Mouse (Mus musculus) heart, embryonic 14.5 days (tissue): Measurements from ENCODE around the gene 1700003H04Rik. TPM values are rescaled to one million over a fixed set of nuclear protein-coding genes. Genes with fewer than 3 reads are reported as not detected.

ENCODE experiments used
- ATAC-seq: fragments of 200-750 bp; cut with Nextera tagmentation; 2 replicates; pipeline ENCODE4 v1.8.0; 2017; ENCODE audit warnings: low read depth, moderate TSS enrichment; ENCODE audit not compliant: insufficient number of reproducible peaks, insufficient read depth, low FRiP score
- H3K27ac ChIP-seq, 2 experiments: fragments of 200-500 bp in 1 of 2; fragments of 300-500 bp in 1 of 2; sonication (generic) in 1 of 2; replicated peaks in 1 of 2; 2 replicates each; pipeline ENCODE4 v1.5.1; 2012 to 2014; ENCODE audit warnings: low read depth in 2 of 2, low read length in 2 of 2, control low read depth in 1 of 2, mild to moderate bottlenecking in 1 of 2, mixed read lengths in 1 of 2; ENCODE audit not compliant: control insufficient read depth in 1 of 2, insufficient read depth in 1 of 2
- H3K27me3 ChIP-seq: fragments of 300-500 bp; sonication (generic); 2 replicates; pipeline ENCODE4 v1.6.1; 2014; ENCODE audit warnings: mild to moderate bottlenecking, low read length, control low read depth; ENCODE audit not compliant: control insufficient read depth, insufficient read depth
- H3K36me3 ChIP-seq: fragments of 300-500 bp; sonication (generic); 2 replicates; pipeline ENCODE4 v1.6.1; 2014; ENCODE audit warnings: mild to moderate bottlenecking, control low read depth, low read length, mixed read lengths; ENCODE audit not compliant: control insufficient read depth, insufficient read depth
- H3K4me1 ChIP-seq, 2 experiments: fragments of 200-500 bp in 1 of 2; fragments of 300-500 bp in 1 of 2; sonication (generic) in 1 of 2; 2 replicates each; pipeline ENCODE4 v1.6.1; 2012 to 2014; ENCODE audit warnings: low read length in 2 of 2, control low read depth in 1 of 2, mixed read lengths in 1 of 2; ENCODE audit not compliant: control insufficient read depth in 2 of 2, insufficient read depth in 2 of 2
- H3K4me2 ChIP-seq: fragments of 300-500 bp; sonication (generic); 2 replicates; pipeline ENCODE4 v1.6.1; 2014; ENCODE audit warnings: mild to moderate bottlenecking, low read length
- H3K4me3 ChIP-seq, 2 experiments: fragments of 200-500 bp in 1 of 2; fragments of 300-500 bp in 1 of 2; sonication (generic) in 1 of 2; 2 replicates each; pipeline ENCODE4 v1.5.1; 2012 to 2014; ENCODE audit warnings: low read length in 2 of 2, mild to moderate bottlenecking in 2 of 2, control low read depth in 1 of 2, low read depth in 1 of 2, moderate library complexity in 1 of 2; ENCODE audit not compliant: control insufficient read depth in 1 of 2, insufficient read depth in 1 of 2
- H3K9ac ChIP-seq: fragments of 300-500 bp; sonication (generic); 2 replicates; pipeline ENCODE4 v1.6.1; 2014; ENCODE audit warnings: mild to moderate bottlenecking, low read length
- H3K9me3 ChIP-seq: fragments of 300-500 bp; sonication (generic); 2 replicates; pipeline ENCODE4 v1.6.1; 2016; ENCODE audit warnings: low read length, control low read depth; ENCODE audit not compliant: control insufficient read depth
- WGBS: fragments of 180-500 bp; shearing (Covaris S2); extraction: QIAGEN DNeasy Blood & Tissue Kit; methylation state at CpG from one replicate; pipeline ENCODE4 v1.1.7; 2014; 5-methylcytosine and 5-hydroxymethylcytosine counted together
- polyA plus RNA-seq: library from polyadenylated mRNA; unstranded; fragments of >200 nt; fragmentation: Nextera tagmentation; extraction: Ambion mirVana; gene quantifications from 2 replicates; pipeline ENCODE4 v1.2.1, GENCODE M21; 2014

Gene 1700003H04Rik
- not detected in 2 replicates for polyA plus RNA-seq

DNA sequence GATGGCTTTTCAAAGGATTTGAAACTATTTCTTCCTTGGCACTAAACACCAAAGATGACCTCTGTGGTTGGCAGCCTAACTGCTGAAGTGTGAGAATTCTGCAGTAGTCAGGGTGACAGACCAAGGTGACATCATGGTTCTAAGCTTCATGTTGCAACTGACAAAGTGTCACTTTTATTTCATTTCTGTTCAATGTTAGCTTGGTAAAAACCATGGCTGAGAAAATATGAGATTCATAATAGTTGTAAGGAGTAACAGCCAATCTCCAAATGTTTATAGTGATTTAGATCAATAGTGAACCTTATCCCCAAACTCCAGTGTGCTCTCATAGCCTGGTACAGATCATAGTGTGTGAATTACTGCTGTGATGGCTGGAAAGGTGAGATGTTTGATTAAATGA, at the start of gene 1700003H04Rik:
TSS of gene 1700003H04Rik (minus strand) at position 101 of the 400 bp plus-strand sequence.
- H3K4me1 ChIP-seq, result no peaks in the 10 kb centered on the region
- no peaks in the 10 kb centered on the region for H3K27me3 ChIP-seq
- H3K36me3 ChIP-seq, result no peaks in the 10 kb centered on the region
- no peak within 1 kb of the TSS for H3K4me2 ChIP-seq
- no peak within 1 kb of the TSS for H3K4me3 ChIP-seq
- no peak for ATAC-seq
- H3K9ac ChIP-seq, result no peak within 1 kb of the TSS
- no peaks in the 10 kb centered on the region for H3K9me3 ChIP-seq
- H3K27ac ChIP-seq, result no peak within 1 kb of the TSS

DNA sequence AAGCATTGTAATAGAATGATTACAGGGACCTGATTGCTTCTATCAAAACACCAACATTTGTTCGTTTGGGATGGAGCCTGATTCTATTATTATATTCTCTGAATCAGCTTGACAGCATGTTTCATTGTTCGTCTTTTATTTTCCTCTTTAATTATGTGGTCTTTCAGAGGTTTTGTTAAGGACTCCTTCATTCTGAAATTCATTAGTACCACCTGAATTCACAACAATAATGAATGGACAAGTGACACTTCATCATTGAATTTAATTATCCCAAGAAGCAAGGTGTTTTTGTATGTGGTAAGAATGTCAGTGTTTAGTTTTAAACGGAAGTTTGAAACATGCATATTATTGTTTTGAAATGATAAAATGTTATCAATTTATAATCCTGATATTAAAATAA, 42.1 kb upstream of the 1700003H04Rik start:
- WGBS, result 68% methylated on average over 3 of the region's 3 CpGs
- H3K27me3 ChIP-seq, result no peaks in the 10 kb centered on the region
- no peak overlapping the region for H3K4me3 ChIP-seq
- no peaks in the 10 kb centered on the region for H3K4me1 ChIP-seq
- H3K36me3 ChIP-seq, result no peaks in the 10 kb centered on the region
- no peak overlapping the region for H3K27ac ChIP-seq
- H3K4me2 ChIP-seq, result no peak overlapping the region
- no peak overlapping the region for H3K9ac ChIP-seq
- no peak for ATAC-seq
- H3K9me3 ChIP-seq, result no peaks in the 10 kb centered on the region

DNA sequence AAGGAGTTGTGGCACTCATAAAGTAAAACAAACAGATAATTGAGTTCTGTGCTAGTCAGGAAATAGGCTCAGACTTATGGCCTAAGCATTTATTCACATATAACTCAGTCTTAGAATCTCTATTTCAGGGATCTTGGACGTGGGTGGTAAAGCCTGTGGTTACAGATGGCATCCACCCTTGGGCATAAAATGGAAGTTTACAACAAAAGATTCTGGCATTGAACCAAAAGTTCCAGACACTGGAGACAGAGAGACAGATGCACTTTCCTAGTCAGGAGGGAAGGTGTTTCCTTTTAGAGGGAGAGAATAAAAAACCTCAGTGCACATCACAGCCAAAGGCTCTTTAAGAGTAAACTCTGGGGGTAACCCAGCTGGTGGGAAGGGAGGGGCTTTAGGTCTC, 32.4 kb upstream of the 1700003H04Rik start:
- Histone ChIP-seq H3K36me3 (no peaks in the 10 kb centered on the region), H3K4me3 (no peak overlapping the region), H3K4me2 (no peak overlapping the region), H3K27ac (no peak overlapping the region), H3K4me1 (no peaks in the 10 kb centered on the region), H3K9ac (no peak overlapping the region), H3K27me3 (no peaks in the 10 kb centered on the region), H3K9me3 (no peaks in the 10 kb centered on the region)
- WGBS, result 56% methylated on average over 1 of the region's 1 CpGs
- ATAC-seq, result no peak

DNA sequence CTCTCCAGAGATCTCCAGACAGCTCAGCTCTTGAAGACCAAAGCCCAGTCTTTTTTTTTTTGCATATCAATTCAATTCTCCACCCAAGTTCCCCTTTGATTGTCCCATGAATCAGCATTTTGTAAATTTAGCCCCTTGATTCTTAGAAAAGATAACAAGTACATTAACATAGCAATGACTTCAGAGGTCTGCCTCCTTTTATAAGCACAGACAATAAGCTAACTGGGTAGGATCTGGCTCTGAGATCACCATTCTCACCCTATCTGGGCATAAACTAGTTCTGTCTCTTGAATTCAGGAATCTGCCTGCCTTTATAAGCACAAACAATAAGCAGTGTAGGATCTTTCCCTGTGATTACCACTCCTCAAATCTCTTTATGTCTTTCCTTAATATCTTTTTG, 29.1 kb upstream of the 1700003H04Rik start:
- no peak overlapping the region for H3K4me3 ChIP-seq
- ATAC-seq, result no peak
- H3K36me3 ChIP-seq, result no peaks in the 10 kb centered on the region
- H3K27ac ChIP-seq, result no peak overlapping the region
- no peak overlapping the region for H3K9ac ChIP-seq
- H3K4me2 ChIP-seq, result no peak overlapping the region
- H3K4me1 ChIP-seq, result no peaks in the 10 kb centered on the region
- no peaks in the 10 kb centered on the region for H3K9me3 ChIP-seq
- H3K27me3 ChIP-seq, result no peaks in the 10 kb centered on the region

DNA sequence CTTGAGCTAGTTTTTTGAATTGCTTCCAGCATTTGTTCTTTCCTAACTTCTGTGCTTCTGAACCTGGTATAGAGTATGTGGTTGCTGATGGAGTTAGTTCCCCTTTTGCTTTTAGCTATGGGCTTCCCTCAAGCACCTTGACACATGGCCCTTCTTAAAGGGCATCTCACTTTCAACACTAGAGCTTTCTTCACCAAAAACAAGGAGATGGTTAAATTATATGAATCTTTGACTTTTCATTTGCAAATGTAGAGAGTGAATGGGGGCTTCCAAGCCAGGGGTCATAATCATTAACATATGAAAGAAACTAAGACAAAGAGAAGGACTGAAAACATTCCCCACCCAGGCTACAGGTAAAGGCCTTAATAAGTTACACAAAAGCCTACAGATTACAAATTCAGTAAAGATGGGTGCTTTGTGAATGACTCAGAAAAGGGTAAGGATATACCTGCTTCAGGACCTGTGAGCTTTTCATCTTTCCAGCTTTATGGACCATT, 25.2 kb upstream of the 1700003H04Rik start:
- no peaks in the 10 kb centered on the region for H3K4me1 ChIP-seq
- no peak overlapping the region for H3K9ac ChIP-seq
- no peaks in the 10 kb centered on the region for H3K27me3 ChIP-seq
- H3K9me3 ChIP-seq, result no peaks in the 10 kb centered on the region
- no peak overlapping the region for H3K4me3 ChIP-seq
- H3K4me2 ChIP-seq, result no peak overlapping the region
- H3K27ac ChIP-seq, result no peak overlapping the region
- no peak for ATAC-seq
- H3K36me3 ChIP-seq, result no peaks in the 10 kb centered on the region

DNA sequence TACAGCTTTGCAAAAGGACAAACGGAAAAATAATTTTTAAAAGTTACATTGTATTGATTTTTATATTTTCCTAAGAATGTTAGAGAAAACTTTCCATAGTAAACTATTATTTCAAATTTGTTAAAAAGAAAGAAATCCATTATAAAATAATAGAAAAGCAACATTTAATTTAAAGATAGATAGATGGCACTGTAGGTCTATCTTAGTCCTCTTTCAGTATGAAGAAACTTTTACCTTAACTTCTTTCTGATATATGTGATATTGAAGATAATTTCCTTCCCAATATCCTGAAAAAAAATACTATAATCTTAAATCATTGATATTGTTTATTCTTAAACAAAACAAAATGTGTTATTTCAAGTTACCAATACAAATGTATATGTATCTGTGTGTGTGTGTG, 24.6 kb upstream of the 1700003H04Rik start:
- ATAC-seq, result no peak
- WGBS, result 54% methylated on average over 1 of the region's 1 CpGs
- Histone ChIP-seq H3K4me1 (no peaks in the 10 kb centered on the region), H3K36me3 (no peaks in the 10 kb centered on the region), H3K4me3 (no peak overlapping the region), H3K9me3 (no peaks in the 10 kb centered on the region), H3K4me2 (no peak overlapping the region), H3K27me3 (no peaks in the 10 kb centered on the region), H3K27ac (no peak overlapping the region), H3K9ac (no peak overlapping the region)

DNA sequence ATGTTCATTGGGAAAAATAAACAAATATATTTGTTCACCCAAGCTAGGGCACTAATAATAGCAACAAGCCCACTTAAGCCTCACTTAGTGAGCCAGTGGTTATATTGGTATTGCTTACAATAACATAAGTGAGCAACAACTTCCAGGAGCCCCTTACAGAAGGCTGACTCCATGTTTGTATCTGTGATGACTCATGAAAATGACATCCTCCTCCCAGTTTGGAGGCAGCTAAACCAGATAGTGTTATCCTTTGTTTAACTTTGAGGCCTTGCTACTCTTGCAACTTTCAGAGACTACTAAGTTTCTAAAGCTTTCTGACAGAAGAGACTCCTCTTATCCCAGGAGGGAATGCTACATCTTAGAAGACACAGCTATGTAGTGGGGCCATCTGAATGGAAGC, 16.9 kb upstream of the 1700003H04Rik start:
- H3K27me3 ChIP-seq, result no peaks in the 10 kb centered on the region
- no peak for ATAC-seq
- H3K27ac ChIP-seq, result no peak overlapping the region
- no peaks in the 10 kb centered on the region for H3K36me3 ChIP-seq
- no peak overlapping the region for H3K4me3 ChIP-seq
- H3K4me2 ChIP-seq, result no peak overlapping the region
- no peaks in the 10 kb centered on the region for H3K9me3 ChIP-seq
- H3K9ac ChIP-seq, result no peak overlapping the region
- H3K4me1 ChIP-seq, result no peaks in the 10 kb centered on the region

DNA sequence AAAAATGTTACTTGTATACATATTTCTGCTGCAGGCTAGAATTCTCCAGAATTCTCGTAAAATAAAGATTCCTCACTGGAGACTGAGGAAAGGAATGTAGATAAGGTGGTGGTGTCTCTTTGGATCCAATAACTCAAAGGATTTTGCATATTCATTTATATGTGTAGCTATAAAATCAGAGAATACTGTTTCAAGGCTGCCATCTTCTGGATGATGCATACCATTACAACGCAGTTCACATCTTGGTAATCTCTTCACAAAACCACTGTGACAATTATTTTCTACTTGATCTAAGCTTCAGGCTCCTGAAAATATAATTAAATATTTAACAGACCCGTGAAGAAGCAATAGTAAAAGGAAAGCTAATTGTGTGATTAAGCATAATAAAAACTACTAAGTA, 6.6 kb upstream of the 1700003H04Rik start:
- no peak for ATAC-seq
- Histone ChIP-seq H3K27ac (no peak overlapping the region), H3K27me3 (no peaks in the 10 kb centered on the region), H3K4me3 (no peak overlapping the region), H3K4me2 (no peak overlapping the region), H3K9ac (no peak overlapping the region), H3K4me1 (no peaks in the 10 kb centered on the region), H3K36me3 (no peaks in the 10 kb centered on the region), H3K9me3 (no peaks in the 10 kb centered on the region)
- 5% methylated on average over 3 of the region's 3 CpGs for WGBS
